Mouse (Mus musculus): ENCODE measurements at regions not wholly inside any gene's neighbourhood (a gene's known extent, or its start where the extent isn't known, plus 50 kb on each side); places are given as distances from the start of the nearest gene placed in this dataset.
A peak's percentile ranks its signal among the peaks of the same experiment; 100 is the strongest.
"Not testable (repeated sequence)": the region's sequence is repeated elsewhere in the genome, so short reads cannot be mapped to it uniquely, and the experiment has no call there.

- no peak overlapping the region for H3K9ac ChIP-seq (ENCODE audit: low read length)
- H3K27ac ChIP-seq (ENCODE audit: low read length), result no peak overlapping the region
- H3K27me3 ChIP-seq (ENCODE audit: control insufficient read depth, insufficient read depth, low read depth, low read length), result no peaks in the 10 kb centered on the region
- WGBS, result 81% methylated on average over 1 of the region's 1 CpGs
- H3K4me2 ChIP-seq (ENCODE audit: low read depth, low read length), result no peak overlapping the region
- H3K4me1 ChIP-seq (replicated peaks; ENCODE audit: control insufficient read depth, insufficient read depth, low read length), result no peaks in the 10 kb centered on the region
- no peaks in the 10 kb centered on the region for H3K9me3 ChIP-seq (ENCODE audit: control insufficient read depth, low read length)
- H3K36me3 ChIP-seq (ENCODE audit: control insufficient read depth, insufficient read depth, low read length), result no peaks in the 10 kb centered on the region
- H3K4me3 ChIP-seq (ENCODE audit: low read length), result no peak overlapping the region
- no peak for ATAC-seq (ENCODE audit: low read depth)
Observed at GRCm38 (mm10) chr7:137674596-137674995, 237.2 kb downstream of the Glrx3 start.

GRCm38 (mm10) chr7:137675381-137675780 is 238.0 kb downstream of the Glrx3 start:
- H3K27ac ChIP-seq (ENCODE audit: low read length), result no peak overlapping the region
- no peaks in the 10 kb centered on the region for H3K27me3 ChIP-seq (ENCODE audit: control insufficient read depth, insufficient read depth, low read depth, low read length)
- no peak overlapping the region for H3K9ac ChIP-seq (ENCODE audit: low read length)
- no peak overlapping the region for H3K4me2 ChIP-seq (ENCODE audit: low read depth, low read length)
- no peak overlapping the region for H3K4me3 ChIP-seq (ENCODE audit: low read length)
- H3K4me1 ChIP-seq (replicated peaks; ENCODE audit: control insufficient read depth, insufficient read depth, low read length), result no peaks in the 10 kb centered on the region
- no peaks in the 10 kb centered on the region for H3K36me3 ChIP-seq (ENCODE audit: control insufficient read depth, insufficient read depth, low read length)
- H3K9me3 ChIP-seq (ENCODE audit: control insufficient read depth, low read length), result no peaks in the 10 kb centered on the region
- no peak for ATAC-seq (ENCODE audit: low read depth)
- WGBS, result 75% methylated on average over 5 of the region's 5 CpGs

GRCm38 (mm10) chr7:137684826-137685225 is 247.4 kb downstream of the Glrx3 start:
- Histone ChIP-seq H3K4me2 (ENCODE audit: low read depth, low read length) (no peak overlapping the region), H3K4me3 (ENCODE audit: low read length) (no peak overlapping the region), H3K4me1 (replicated peaks; ENCODE audit: control insufficient read depth, insufficient read depth, low read length) (no peaks in the 10 kb centered on the region), H3K27me3 (ENCODE audit: control insufficient read depth, insufficient read depth, low read depth, low read length) (no peaks in the 10 kb centered on the region), H3K9ac (ENCODE audit: low read length) (no peak overlapping the region), H3K27ac (ENCODE audit: low read length) (no peak overlapping the region), H3K9me3 (ENCODE audit: control insufficient read depth, low read length) (no peaks in the 10 kb centered on the region), H3K36me3 (ENCODE audit: control insufficient read depth, insufficient read depth, low read length) (no peaks in the 10 kb centered on the region)
- ATAC-seq (ENCODE audit: low read depth), result no peak
- 79% methylated on average over 6 of the region's 6 CpGs for WGBS

- 65% methylated on average over 6 of the region's 6 CpGs for WGBS
- Histone ChIP-seq H3K4me3 (ENCODE audit: low read length) (no peak overlapping the region), H3K4me2 (ENCODE audit: low read depth, low read length) (no peak overlapping the region), H3K27me3 (ENCODE audit: control insufficient read depth, insufficient read depth, low read depth, low read length) (no peaks in the 10 kb centered on the region), H3K36me3 (ENCODE audit: control insufficient read depth, insufficient read depth, low read length) (no peaks in the 10 kb centered on the region), H3K4me1 (replicated peaks; ENCODE audit: control insufficient read depth, insufficient read depth, low read length) (no peaks in the 10 kb centered on the region), H3K9me3 (ENCODE audit: control insufficient read depth, low read length) (no peaks in the 10 kb centered on the region), H3K9ac (ENCODE audit: low read length) (no peak overlapping the region), H3K27ac (ENCODE audit: low read length) (no peak overlapping the region)
- ATAC-seq (ENCODE audit: low read depth), result no peak
Observed at GRCm38 (mm10) chr7:137685320-137685719, 247.9 kb downstream of the Glrx3 start.

GRCm38 (mm10) chr7:137696831-137697230 is 259.4 kb downstream of the Glrx3 start:
- Histone ChIP-seq H3K4me2 (ENCODE audit: low read depth, low read length) (no peak overlapping the region), H3K27ac (ENCODE audit: low read length) (no peak overlapping the region), H3K9ac (ENCODE audit: low read length) (no peak overlapping the region), H3K4me3 (ENCODE audit: low read length) (no peak overlapping the region), H3K9me3 (ENCODE audit: control insufficient read depth, low read length) (0 out of 2 replicates have a peak, but pooled peaks cover 3% of the 10 kb centered on the region), H3K36me3 (ENCODE audit: control insufficient read depth, insufficient read depth, low read length) (no peaks in the 10 kb centered on the region), H3K27me3 (ENCODE audit: control insufficient read depth, insufficient read depth, low read depth, low read length) (no peaks in the 10 kb centered on the region), H3K4me1 (replicated peaks; ENCODE audit: control insufficient read depth, insufficient read depth, low read length) (no peaks in the 10 kb centered on the region)
- peak; percentile 69 for ATAC-seq (ENCODE audit: low read depth)
- WGBS, result 37% methylated on average over 5 of the region's 5 CpGs

- not testable (repeated sequence) for H3K9ac ChIP-seq (ENCODE audit: low read length); ATAC-seq (ENCODE audit: low read depth); H3K4me3 ChIP-seq (ENCODE audit: low read length); H3K27me3 ChIP-seq (ENCODE audit: control insufficient read depth, insufficient read depth, low read depth, low read length); H3K36me3 ChIP-seq (ENCODE audit: control insufficient read depth, insufficient read depth, low read length); H3K9me3 ChIP-seq (ENCODE audit: control insufficient read depth, low read length); H3K4me2 ChIP-seq (ENCODE audit: low read depth, low read length); H3K27ac ChIP-seq (ENCODE audit: low read length); H3K4me1 ChIP-seq (replicated peaks; ENCODE audit: control insufficient read depth, insufficient read depth, low read length)
- 57% methylated on average over 6 of the region's 6 CpGs for WGBS
Observed at GRCm38 (mm10) chr7:137698501-137698900, 261.1 kb downstream of the Glrx3 start.

- Histone ChIP-seq H3K4me1 (replicated peaks; ENCODE audit: control insufficient read depth, insufficient read depth, low read length) (peaks cover 21% of the 10 kb centered on the region), H3K27ac (ENCODE audit: low read length) (no peak overlapping the region), H3K27me3 (ENCODE audit: control insufficient read depth, insufficient read depth, low read depth, low read length) (no peaks in the 10 kb centered on the region), H3K36me3 (ENCODE audit: control insufficient read depth, insufficient read depth, low read length) (no peaks in the 10 kb centered on the region), H3K9me3 (ENCODE audit: control insufficient read depth, low read length) (no peaks in the 10 kb centered on the region), H3K4me3 (ENCODE audit: low read length) (no peak overlapping the region), H3K4me2 (ENCODE audit: low read depth, low read length) (no peak overlapping the region), H3K9ac (ENCODE audit: low read length) (no peak overlapping the region)
- WGBS, result 63% methylated on average over 9 of the region's 9 CpGs
- no peak for ATAC-seq (ENCODE audit: low read depth)
Observed at GRCm38 (mm10) chr7:137712862-137713261, 275.4 kb downstream of the Glrx3 start.

- WGBS, result 61% methylated on average over 3 of the region's 3 CpGs
- peak overlapping the region; percentile 60 for H3K27ac ChIP-seq (ENCODE audit: low read length)
Observed at GRCm38 (mm10) chr7:137713856-137714255, 276.4 kb downstream of the Glrx3 start.

GRCm38 (mm10) chr7:137714318-137714962 is 277.0 kb downstream of the Glrx3 start:
- Histone ChIP-seq H3K27me3 (ENCODE audit: control insufficient read depth, insufficient read depth, low read depth, low read length) (no peaks in the 10 kb centered on the region), H3K36me3 (ENCODE audit: control insufficient read depth, insufficient read depth, low read length) (no peaks in the 10 kb centered on the region), H3K9ac (ENCODE audit: low read length) (no peak overlapping the region), H3K9me3 (ENCODE audit: control insufficient read depth, low read length) (no peaks in the 10 kb centered on the region), H3K4me3 (ENCODE audit: low read length) (no peak overlapping the region), H3K4me2 (ENCODE audit: low read depth, low read length) (no peak overlapping the region), H3K4me1 (replicated peaks; ENCODE audit: control insufficient read depth, insufficient read depth, low read length) (peaks cover 21% of the 10 kb centered on the region), H3K27ac (ENCODE audit: low read length) (peak overlapping the region; percentile 60)
- 22% methylated on average over 12 of the region's 12 CpGs for WGBS
- ATAC-seq (ENCODE audit: low read depth), result peak; percentile 85

More at GRCm38 (mm10) chr7:137713856-137714255, 276.4 kb downstream of the Glrx3 start:
- peaks cover 21% of the 10 kb centered on the region for H3K4me1 ChIP-seq (replicated peaks; ENCODE audit: control insufficient read depth, insufficient read depth, low read length)
- no peaks in the 10 kb centered on the region for H3K9me3 ChIP-seq (ENCODE audit: control insufficient read depth, low read length)
- ATAC-seq (ENCODE audit: low read depth), result no peak; the same call in 1 of the 2 replicates
- no peak overlapping the region for H3K9ac ChIP-seq (ENCODE audit: low read length)
- no peak overlapping the region for H3K4me2 ChIP-seq (ENCODE audit: low read depth, low read length)
- H3K4me3 ChIP-seq (ENCODE audit: low read length), result no peak overlapping the region
- no peaks in the 10 kb centered on the region for H3K36me3 ChIP-seq (ENCODE audit: control insufficient read depth, insufficient read depth, low read length)
- H3K27me3 ChIP-seq (ENCODE audit: control insufficient read depth, insufficient read depth, low read depth, low read length), result no peaks in the 10 kb centered on the region
